Mouse (Mus musculus): Measurements from ENCODE around the gene Tmed8. TPM values are rescaled to one million over a fixed set of nuclear protein-coding genes. Genes with fewer than 3 reads are reported as not detected.

The Tmed8 gene
- polyA plus RNA-seq (2015; fragmentation: Nextera tagmentation; extraction: Ambion mirVana) = 2.4 and 2.7 TPM in 2 replicates

DNA sequence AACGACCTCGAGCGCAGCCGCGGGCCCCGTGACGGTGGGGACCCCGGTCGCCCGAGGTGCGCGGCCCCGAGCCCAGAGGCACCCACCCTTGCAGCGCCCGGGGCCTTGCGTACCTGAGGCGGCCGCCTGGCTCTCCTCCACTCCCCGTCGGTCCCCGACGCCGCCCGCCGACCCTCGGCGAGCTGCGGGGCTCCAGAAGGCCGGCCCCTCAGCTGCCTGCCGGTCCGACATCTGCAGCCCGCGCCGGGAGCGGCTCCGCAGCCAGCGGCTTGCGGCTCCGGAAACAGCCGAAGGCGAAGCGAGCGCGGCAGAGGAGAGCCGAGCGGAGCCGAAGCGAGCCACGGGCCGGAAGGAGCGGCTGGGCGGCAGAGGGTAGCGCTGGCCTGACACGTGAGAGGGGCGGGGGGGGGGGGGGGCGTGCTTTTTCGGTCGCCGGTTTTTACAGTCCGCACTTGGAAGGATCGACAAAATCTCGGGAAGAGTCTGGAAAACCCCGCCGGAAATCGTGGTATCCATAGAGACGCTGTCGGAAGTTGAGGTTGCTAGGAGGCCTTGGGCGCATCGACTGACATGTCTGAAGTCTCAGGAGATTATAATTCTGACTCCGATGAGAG, at the start of gene Tmed8:
Gene Tmed8 (minus strand): TSS at position 482 of the 614 bp plus-strand sequence.
- H3K27me3 ChIP-seq (ENCODE audit: control insufficient read depth, insufficient read depth, low read depth, low read length) = no peaks in the 10 kb centered on the region
- peak within 1 kb of the TSS; percentile 93 for H3K9ac ChIP-seq (ENCODE audit: low read length)
- H3K4me2 ChIP-seq (ENCODE audit: low read depth, low read length) = peak within 1 kb of the TSS; percentile 86
- peak within 1 kb of the TSS; percentile 93 for H3K4me3 ChIP-seq (ENCODE audit: low read length)
- H3K4me1 ChIP-seq (replicated peaks; ENCODE audit: control insufficient read depth, insufficient read depth, low read length) = peaks cover 7% of the 10 kb centered on the region
- no peaks in the 10 kb centered on the region for H3K36me3 ChIP-seq (ENCODE audit: control insufficient read depth, insufficient read depth, low read length)
- WGBS = under 1% methylated on average over 60 of the region's 70 CpGs
- H3K27ac ChIP-seq (ENCODE audit: low read length) = peak within 1 kb of the TSS; percentile 74
- H3K9me3 ChIP-seq (ENCODE audit: control insufficient read depth, low read length) = no peaks in the 10 kb centered on the region
- ATAC-seq (ENCODE audit: low read depth) = peak; percentile 98

GRCm38 (mm10) chr12:87238632-87239031, 38.4 kb upstream of the Tmed8 start, which contains the start of gene Noxred1:
TSS of gene Noxred1 (minus strand) at chr12:87238732.
- peaks cover 13% of the 10 kb centered on the region for H3K36me3 ChIP-seq (ENCODE audit: control insufficient read depth, insufficient read depth, low read length)

DNA sequence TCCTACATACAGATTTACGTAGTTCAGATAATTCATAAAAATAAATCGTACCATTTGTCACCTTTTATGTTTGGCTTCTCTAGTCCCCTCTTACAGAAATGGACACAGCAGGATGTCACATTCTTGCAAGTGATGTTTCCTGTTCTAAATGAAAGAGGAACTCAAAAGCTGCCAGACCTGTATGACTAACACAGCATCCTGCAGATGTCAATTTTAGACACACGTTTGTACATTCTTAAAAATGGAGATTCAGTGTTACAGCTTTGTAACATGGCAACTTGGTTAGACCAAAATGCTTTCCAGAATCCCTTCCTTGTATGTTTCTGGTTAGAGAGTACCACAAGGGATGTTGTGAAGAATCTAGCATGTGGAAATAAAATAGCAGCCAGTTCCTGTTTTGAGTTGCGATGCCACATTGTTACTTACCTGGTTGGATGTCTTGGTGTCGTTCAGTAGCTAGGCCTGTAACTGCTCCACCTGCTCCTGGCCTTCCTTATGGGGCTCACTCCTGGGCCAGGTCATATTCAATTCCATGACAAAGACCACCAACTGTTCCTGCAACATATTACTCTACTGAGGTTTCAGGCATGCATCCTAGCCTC, 36.7 kb upstream of the Tmed8 start:
- no peaks in the 10 kb centered on the region for H3K27me3 ChIP-seq (ENCODE audit: control insufficient read depth, insufficient read depth, low read depth, low read length)
- no peaks in the 10 kb centered on the region for H3K9me3 ChIP-seq (ENCODE audit: control insufficient read depth, low read length)
- WGBS = 84% methylated on average over 5 of the region's 5 CpGs
- H3K4me1 ChIP-seq (replicated peaks; ENCODE audit: control insufficient read depth, insufficient read depth, low read length) = no peaks in the 10 kb centered on the region
- no peak for ATAC-seq (ENCODE audit: low read depth)
- H3K36me3 ChIP-seq (ENCODE audit: control insufficient read depth, insufficient read depth, low read length) = peaks cover 11% of the 10 kb centered on the region
- no peak overlapping the region for H3K4me3 ChIP-seq (ENCODE audit: low read length)
- no peak overlapping the region for H3K9ac ChIP-seq (ENCODE audit: low read length)
- no peak overlapping the region for H3K4me2 ChIP-seq (ENCODE audit: low read depth, low read length)
- H3K27ac ChIP-seq (ENCODE audit: low read length) = no peak overlapping the region

More at GRCm38 (mm10) chr12:87238632-87239031, 38.4 kb upstream of the Tmed8 start, which contains the start of gene Noxred1:
- Histone ChIP-seq H3K4me2 (ENCODE audit: low read depth, low read length) (no peak within 1 kb of the TSS), H3K27me3 (ENCODE audit: control insufficient read depth, insufficient read depth, low read depth, low read length) (no peaks in the 10 kb centered on the region), H3K4me3 (ENCODE audit: low read length) (no peak within 1 kb of the TSS), H3K4me1 (replicated peaks; ENCODE audit: control insufficient read depth, insufficient read depth, low read length) (no peaks in the 10 kb centered on the region), H3K27ac (ENCODE audit: low read length) (no peak within 1 kb of the TSS), H3K9me3 (ENCODE audit: control insufficient read depth, low read length) (no peaks in the 10 kb centered on the region), H3K9ac (ENCODE audit: low read length) (no peak within 1 kb of the TSS)
- WGBS = 82% methylated on average over 1 of the region's 1 CpGs
- no peak for ATAC-seq (ENCODE audit: low read depth)

GRCm38 (mm10) chr12:87230379-87230895, 30.2 kb upstream of the Tmed8 start:
- no peak overlapping the region for H3K4me2 ChIP-seq (ENCODE audit: low read depth, low read length)
- no peak overlapping the region for H3K27ac ChIP-seq (ENCODE audit: low read length)
- no peak for ATAC-seq (ENCODE audit: low read depth)
- H3K4me3 ChIP-seq (ENCODE audit: low read length) = no peak overlapping the region
- no peaks in the 10 kb centered on the region for H3K36me3 ChIP-seq (ENCODE audit: control insufficient read depth, insufficient read depth, low read length)
- H3K27me3 ChIP-seq (ENCODE audit: control insufficient read depth, insufficient read depth, low read depth, low read length) = no peaks in the 10 kb centered on the region
- no peak overlapping the region for H3K9ac ChIP-seq (ENCODE audit: low read length)
- H3K9me3 ChIP-seq (ENCODE audit: control insufficient read depth, low read length) = no peaks in the 10 kb centered on the region
- H3K4me1 ChIP-seq (replicated peaks; ENCODE audit: control insufficient read depth, insufficient read depth, low read length) = no peaks in the 10 kb centered on the region

GRCm38 (mm10) chr12:87229633-87230032, 29.4 kb upstream of the Tmed8 start:
- 94% methylated on average over 2 of the region's 2 CpGs for WGBS
- ATAC-seq (ENCODE audit: low read depth) = no peak
- Histone ChIP-seq H3K4me3 (ENCODE audit: low read length) (no peak overlapping the region), H3K4me2 (ENCODE audit: low read depth, low read length) (no peak overlapping the region), H3K27me3 (ENCODE audit: control insufficient read depth, insufficient read depth, low read depth, low read length) (no peaks in the 10 kb centered on the region), H3K9ac (ENCODE audit: low read length) (no peak overlapping the region), H3K4me1 (replicated peaks; ENCODE audit: control insufficient read depth, insufficient read depth, low read length) (no peaks in the 10 kb centered on the region), H3K9me3 (ENCODE audit: control insufficient read depth, low read length) (no peaks in the 10 kb centered on the region), H3K27ac (ENCODE audit: low read length) (no peak overlapping the region), H3K36me3 (ENCODE audit: control insufficient read depth, insufficient read depth, low read length) (no peaks in the 10 kb centered on the region)

DNA sequence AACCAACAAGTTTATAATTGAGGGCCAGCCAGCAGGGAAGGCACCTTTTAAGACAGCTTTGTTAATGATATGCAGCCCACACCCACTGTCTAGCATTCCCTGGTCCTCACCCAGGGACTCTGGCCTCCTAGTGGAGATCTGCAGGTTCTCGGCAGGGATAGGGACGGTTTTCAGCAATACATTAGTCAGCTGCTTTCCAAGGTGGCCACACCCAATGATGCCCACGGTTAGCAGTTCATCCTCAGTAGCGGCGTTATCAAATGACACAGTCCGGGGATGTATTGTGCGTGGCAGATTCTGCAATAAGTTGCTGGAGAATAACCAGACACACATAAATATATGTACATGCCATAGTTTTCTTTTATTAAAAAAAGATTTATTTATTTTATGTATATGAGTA, 26.5 kb upstream of the Tmed8 start:
- no peak for ATAC-seq (ENCODE audit: low read depth)
- Histone ChIP-seq H3K27me3 (ENCODE audit: control insufficient read depth, insufficient read depth, low read depth, low read length) (no peaks in the 10 kb centered on the region), H3K4me1 (replicated peaks; ENCODE audit: control insufficient read depth, insufficient read depth, low read length) (no peaks in the 10 kb centered on the region), H3K36me3 (ENCODE audit: control insufficient read depth, insufficient read depth, low read length) (no peaks in the 10 kb centered on the region), H3K27ac (ENCODE audit: low read length) (no peak overlapping the region), H3K9me3 (ENCODE audit: control insufficient read depth, low read length) (no peaks in the 10 kb centered on the region), H3K9ac (ENCODE audit: low read length) (no peak overlapping the region), H3K4me2 (ENCODE audit: low read depth, low read length) (no peak overlapping the region), H3K4me3 (ENCODE audit: low read length) (no peak overlapping the region)
- 65% methylated on average over 7 of the region's 7 CpGs for WGBS

- no peak overlapping the region for H3K4me2 ChIP-seq (ENCODE audit: low read depth, low read length)
- 69% methylated on average over 10 of the region's 10 CpGs for WGBS
- no peaks in the 10 kb centered on the region for H3K4me1 ChIP-seq (replicated peaks; ENCODE audit: control insufficient read depth, insufficient read depth, low read length)
- no peak overlapping the region for H3K9ac ChIP-seq (ENCODE audit: low read length)
- no peaks in the 10 kb centered on the region for H3K36me3 ChIP-seq (ENCODE audit: control insufficient read depth, insufficient read depth, low read length)
- H3K4me3 ChIP-seq (ENCODE audit: low read length) = no peak overlapping the region
- H3K9me3 ChIP-seq (ENCODE audit: control insufficient read depth, low read length) = no peaks in the 10 kb centered on the region
- no peaks in the 10 kb centered on the region for H3K27me3 ChIP-seq (ENCODE audit: control insufficient read depth, insufficient read depth, low read depth, low read length)
- H3K27ac ChIP-seq (ENCODE audit: low read length) = no peak overlapping the region
- ATAC-seq (ENCODE audit: low read depth) = no peak
These were observed 24.7 kb upstream of the Tmed8 start for GRCm38 (mm10) chr12:87224950-87225349.

DNA sequence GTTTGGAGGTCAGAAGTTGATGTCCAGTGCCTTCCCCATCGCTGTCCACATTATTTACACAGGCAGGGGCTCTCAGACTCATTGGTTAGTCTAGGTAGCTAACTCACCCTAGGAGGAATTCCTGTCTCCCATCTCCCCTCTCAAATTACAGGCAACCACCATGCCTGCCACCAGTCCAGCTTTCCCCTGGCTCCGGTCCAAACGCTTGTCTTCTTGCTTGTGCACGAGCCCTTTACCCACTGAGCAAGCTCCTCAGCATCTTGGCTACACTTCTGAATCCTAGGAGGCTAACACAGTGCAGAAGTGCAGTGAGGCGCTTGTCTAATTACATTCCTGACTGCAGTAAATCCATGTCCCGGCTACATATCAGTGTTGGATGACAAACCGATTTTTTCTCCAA, 19.1 kb upstream of the Tmed8 start:
- Histone ChIP-seq H3K4me1 (replicated peaks; ENCODE audit: control insufficient read depth, insufficient read depth, low read length) (no peaks in the 10 kb centered on the region), H3K9ac (ENCODE audit: low read length) (no peak overlapping the region), H3K9me3 (ENCODE audit: control insufficient read depth, low read length) (no peaks in the 10 kb centered on the region), H3K27me3 (ENCODE audit: control insufficient read depth, insufficient read depth, low read depth, low read length) (no peaks in the 10 kb centered on the region), H3K27ac (ENCODE audit: low read length) (no peak overlapping the region), H3K4me3 (ENCODE audit: low read length) (no peak overlapping the region), H3K4me2 (ENCODE audit: low read depth, low read length) (no peak overlapping the region), H3K36me3 (ENCODE audit: control insufficient read depth, insufficient read depth, low read length) (no peaks in the 10 kb centered on the region)
- ATAC-seq (ENCODE audit: low read depth) = no peak
- WGBS = 39% methylated on average over 7 of the region's 7 CpGs

DNA sequence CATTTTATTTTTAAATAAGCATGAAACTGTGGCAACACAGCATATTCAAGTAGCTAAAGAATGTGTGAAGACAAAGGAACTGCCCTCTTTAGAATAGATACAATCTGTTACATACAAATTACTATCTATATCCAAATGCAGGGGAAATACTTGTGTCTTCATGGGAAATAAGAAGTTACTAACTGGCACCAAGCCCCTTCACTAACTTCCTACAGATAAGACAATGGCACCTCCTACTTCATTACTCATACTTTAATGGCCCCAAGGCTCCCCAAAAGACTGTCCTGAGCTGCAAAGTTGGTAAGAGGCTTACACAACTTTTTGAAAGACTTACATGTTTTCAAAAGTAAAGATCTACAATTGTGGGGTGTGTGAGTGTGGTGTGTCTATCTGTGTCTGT, 17.3 kb upstream of the Tmed8 start:
- Histone ChIP-seq H3K9ac (ENCODE audit: low read length) (no peak overlapping the region), H3K4me2 (ENCODE audit: low read depth, low read length) (no peak overlapping the region), H3K36me3 (ENCODE audit: control insufficient read depth, insufficient read depth, low read length) (no peaks in the 10 kb centered on the region), H3K9me3 (ENCODE audit: control insufficient read depth, low read length) (no peaks in the 10 kb centered on the region), H3K4me3 (ENCODE audit: low read length) (no peak overlapping the region), H3K27ac (ENCODE audit: low read length) (no peak overlapping the region), H3K4me1 (replicated peaks; ENCODE audit: control insufficient read depth, insufficient read depth, low read length) (no peaks in the 10 kb centered on the region), H3K27me3 (ENCODE audit: control insufficient read depth, insufficient read depth, low read depth, low read length) (no peaks in the 10 kb centered on the region)
- ATAC-seq (ENCODE audit: low read depth) = no peak

All from lung, embryonic 16.5 days (tissue).